Mouse (Mus musculus) gastrocnemius, postnatal 14 days (tissue): Measurements from ENCODE around the gene Rbms2. TPM values are rescaled to one million over a fixed set of nuclear protein-coding genes. Genes with fewer than 3 reads are reported as not detected.
"Not testable (repeated sequence)": the region's sequence is repeated elsewhere in the genome, so short reads cannot be mapped to it uniquely, and the experiment has no call there.

Source experiments
- DNase-seq: peaks from one replicate; pipeline ENCODE4 v3.0.0; 2021; ENCODE audit warnings: mixed read lengths
- intact Hi-C: fragments of 180-260 bp; cut with DNase I; formaldehyde crosslinking; loops from one replicate; pipeline ENCODE4 v1.15.1; 2025; ENCODE audit warnings: low total_unique reads
- long read RNA-seq, 2 experiments: library from polyadenylated mRNA; stranded (forward); transcript quantifications; one replicate each; pipeline ENCODE4 v2.0.0; 2021
- total RNA-seq, 2 experiments: library from RNA; stranded (reverse); gene quantifications; 2 replicates each; pipeline ENCODE4 v1.2.3; 2021

Gene Rbms2
- 10 to 100 TPM; 55.2 to 57.9 TPM for total RNA-seq
- long read RNA-seq, experiment 1, partial matches to known transcripts: 7 of 10 reads
- long read RNA-seq, experiment 1, other reads (novel, unspliced or antisense): 1 of 10 reads
- long read RNA-seq, experiment 2, partial matches to known transcripts: 5 of 8 reads
- long read RNA-seq, experiment 2, other reads (novel, unspliced or antisense): 1 of 8 reads

- DNase-seq: no peak
- intact Hi-C loops: no loop called here
Observed at GRCm38 (mm10) chr10:128179989-128180388, at the start of gene Rbms2. TSS of gene Rbms2 (minus strand) at chr10:128180297.

- intact Hi-C loops: no loop called here
Observed at GRCm38 (mm10) chr10:128228009-128228408, 47.9 kb upstream of the Rbms2 start.

DNA sequence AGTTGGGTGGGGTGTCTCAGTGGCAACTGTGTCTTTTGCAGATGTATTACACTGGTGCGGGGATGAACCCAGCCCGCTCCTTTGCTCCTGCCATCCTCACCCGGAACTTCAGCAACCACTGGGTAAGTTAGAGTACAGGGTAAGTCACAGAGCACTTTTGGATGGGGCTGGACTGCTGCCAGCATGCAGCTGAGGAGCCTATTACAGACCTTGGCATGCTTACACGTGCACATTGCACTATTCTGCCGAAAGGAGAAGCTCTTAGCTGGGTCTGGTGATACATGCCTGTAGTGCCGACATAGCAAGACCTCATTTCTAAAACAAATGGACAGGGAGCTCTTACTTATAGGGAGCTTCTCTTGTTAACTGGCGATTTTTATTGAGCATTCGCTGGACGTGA, 47.5 kb upstream of the Rbms2 start:
- DNase-seq: no peak

More at GRCm38 (mm10) chr10:128228009-128228408, 47.9 kb upstream of the Rbms2 start:
- DNase-seq: no peak

GRCm38 (mm10) chr10:128225538-128225937, 45.4 kb upstream of the Rbms2 start, which contains the start of gene Mip:
TSS of gene Mip (plus strand) at chr10:128225838.
- DNase-seq: no peak
- intact Hi-C loops: no loop called here

More for the DNA sequence above, 47.5 kb upstream of the Rbms2 start:
- intact Hi-C loops: no loop called here

- no peak for DNase-seq
- intact Hi-C loops: no loop called here
Observed at GRCm38 (mm10) chr10:128225064-128225463, 45.0 kb upstream of the Rbms2 start.

- DNase-seq: no peak
- intact Hi-C loops: no loop called here
Observed at GRCm38 (mm10) chr10:128221533-128222286, 41.6 kb upstream of the Rbms2 start.

DNA sequence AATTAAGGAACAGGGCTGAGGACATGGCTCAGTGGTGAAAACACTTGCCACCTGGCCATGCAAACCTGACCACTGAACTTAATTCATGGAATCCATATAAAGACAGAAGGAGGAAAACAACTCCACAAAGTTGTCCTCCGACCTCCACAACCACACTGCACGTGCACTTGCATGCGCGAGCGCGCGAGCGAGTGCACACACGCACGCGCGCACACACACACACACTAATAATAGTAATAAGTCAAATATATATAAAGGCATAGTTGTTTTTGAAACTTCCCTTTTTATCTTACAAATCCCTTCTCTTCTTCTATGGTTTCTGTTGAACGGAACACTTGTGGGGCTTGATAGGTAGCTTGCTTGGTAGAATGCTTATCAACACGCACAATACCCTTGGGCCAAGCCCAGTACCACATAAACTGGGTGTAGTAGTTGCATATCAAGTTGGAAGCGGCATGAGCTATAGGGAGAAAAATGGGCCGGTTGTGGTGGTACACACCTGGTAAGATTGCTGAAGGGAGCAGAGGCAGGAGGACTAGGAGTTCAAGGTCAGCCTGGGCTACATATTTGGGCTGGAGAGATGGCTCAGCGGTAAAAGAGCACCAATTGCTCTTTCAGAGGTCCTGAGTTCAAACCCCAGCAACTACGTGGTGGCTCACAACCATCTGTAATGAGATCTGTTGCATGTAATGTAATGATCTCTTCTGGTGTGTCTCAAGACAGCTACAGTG, 38.5 kb upstream of the Rbms2 start:
- DNase-seq: no peak
- intact Hi-C loops: no loop called here

- no peak for DNase-seq
- intact Hi-C loops: loop anchor here (5.0 kb wide), 1 partner anchor 67 kb away; no protein-coding TSS in a partner anchor
Observed at GRCm38 (mm10) chr10:128214981-128215380, 34.9 kb upstream of the Rbms2 start.

- DNase-seq: not testable (repeated sequence)
- intact Hi-C loops: loop anchor here (5.0 kb wide), 1 partner anchor 68 kb away; no protein-coding TSS in a partner anchor
Observed at GRCm38 (mm10) chr10:128214112-128214511, 34.0 kb upstream of the Rbms2 start.

DNA sequence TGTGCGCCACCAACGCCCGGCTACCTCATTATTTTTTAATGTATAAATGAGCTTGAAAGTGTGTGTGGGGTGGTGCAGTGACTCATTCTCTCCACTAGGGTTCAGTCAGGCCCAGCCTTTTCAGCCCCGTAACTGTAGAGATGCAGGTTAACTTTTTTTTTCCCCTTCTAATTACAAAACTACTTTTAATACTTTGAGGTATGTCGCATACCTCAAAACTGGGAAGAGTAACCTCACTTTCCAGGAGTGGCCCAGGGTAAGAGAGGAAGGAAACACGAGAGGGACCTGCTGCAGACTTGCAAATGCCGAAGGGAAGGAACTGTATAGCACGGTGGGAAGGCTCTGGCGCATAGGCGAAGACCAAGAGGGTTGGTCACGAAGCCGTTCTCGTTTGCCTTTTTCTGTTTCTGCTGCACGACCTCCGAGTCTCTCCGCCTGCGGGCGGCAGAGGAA, 32.8 kb upstream of the Rbms2 start:
- DNase-seq: peak; percentile 41

DNA sequence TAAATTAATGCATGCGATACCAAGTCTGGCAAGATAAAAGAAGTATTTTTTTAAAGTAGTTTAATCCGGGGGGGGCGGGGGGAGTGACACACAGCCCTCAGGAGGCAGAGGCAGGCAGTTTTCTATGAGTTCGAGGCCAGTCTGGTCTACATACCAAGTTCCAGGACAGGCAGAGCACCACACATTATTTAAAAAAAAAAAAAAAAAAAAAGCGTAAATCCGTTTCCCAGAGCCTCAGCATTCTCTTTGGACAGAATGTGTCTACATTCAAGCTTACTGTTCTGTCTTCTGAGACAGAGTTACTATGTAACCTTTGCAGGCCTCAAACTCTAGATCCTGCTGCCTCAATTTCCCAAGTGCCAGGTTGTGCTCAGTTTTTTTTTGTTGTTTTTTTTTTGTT, 32.1 kb upstream of the Rbms2 start:
- intact Hi-C loops: loop anchor here (5.0 kb wide), 1 partner anchor 70 kb away; no protein-coding TSS in a partner anchor
- no peak for DNase-seq

More for the DNA sequence above, 32.8 kb upstream of the Rbms2 start:
- intact Hi-C loops: loop anchor here (5.0 kb wide), 1 partner anchor 69 kb away; no protein-coding TSS in a partner anchor

DNA sequence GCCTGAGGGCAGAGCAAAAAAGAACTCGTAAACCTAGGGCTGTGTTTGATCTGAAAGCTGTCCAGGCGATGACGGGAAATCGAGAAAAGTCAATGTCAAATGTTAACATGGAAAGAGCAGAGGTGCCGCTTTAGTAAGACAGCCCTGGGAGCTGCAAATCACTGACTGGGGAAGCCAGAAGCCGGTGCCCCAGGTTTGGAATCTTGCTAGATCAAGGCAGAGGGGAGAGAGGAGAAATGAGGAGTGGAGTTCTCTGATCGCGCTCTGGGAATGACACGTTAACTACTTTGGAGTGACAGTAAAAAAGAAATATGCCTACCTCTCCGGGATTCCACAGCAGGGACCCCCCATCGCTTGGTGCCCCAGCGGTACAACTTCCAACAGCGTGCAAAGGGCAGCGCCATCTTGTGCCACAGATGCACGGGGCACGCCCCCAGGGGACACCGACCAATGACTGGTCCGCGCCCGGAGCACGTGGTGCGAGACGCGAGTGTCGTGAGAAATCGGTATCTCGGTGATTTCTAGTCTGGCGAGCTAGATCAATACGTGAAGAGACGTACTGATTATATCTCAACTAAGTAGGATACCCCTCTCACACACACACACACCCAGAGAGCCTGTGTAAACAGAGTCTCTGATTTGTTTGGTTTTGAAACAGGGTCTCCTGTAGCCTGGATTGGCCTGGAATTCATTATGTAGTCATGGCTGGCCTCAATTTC, 31.5 kb upstream of the Rbms2 start, which contains the start of gene Spryd4:
Gene Spryd4 (minus strand): TSS at position 418 of the 719 bp plus-strand sequence.
- intact Hi-C loops: loop anchor here (5.0 kb wide), 1 partner anchor 71 kb away; no protein-coding TSS in a partner anchor

GRCm38 (mm10) chr10:128210954-128211353, 30.9 kb upstream of the Rbms2 start:
- no peak for DNase-seq
- intact Hi-C loops: loop anchor here (5.0 kb wide), 1 partner anchor 71 kb away; no protein-coding TSS in a partner anchor

More for the DNA sequence above, 31.5 kb upstream of the Rbms2 start, which contains the start of gene Spryd4:
- DNase-seq: peak; percentile 94

GRCm38 (mm10) chr10:128210131-128210530, 30.0 kb upstream of the Rbms2 start:
- DNase-seq: no peak
- intact Hi-C loops: loop anchor here (5.0 kb wide), 1 partner anchor 72 kb away; no protein-coding TSS in a partner anchor

- no peak for DNase-seq
- intact Hi-C loops: loop anchor here (5.0 kb wide), 1 partner anchor 73 kb away; no protein-coding TSS in a partner anchor
Observed at GRCm38 (mm10) chr10:128209311-128210009, 29.4 kb upstream of the Rbms2 start.

- DNase-seq: no peak
- intact Hi-C loops: no loop called here
Observed at GRCm38 (mm10) chr10:128208326-128208725, 28.2 kb upstream of the Rbms2 start.

DNA sequence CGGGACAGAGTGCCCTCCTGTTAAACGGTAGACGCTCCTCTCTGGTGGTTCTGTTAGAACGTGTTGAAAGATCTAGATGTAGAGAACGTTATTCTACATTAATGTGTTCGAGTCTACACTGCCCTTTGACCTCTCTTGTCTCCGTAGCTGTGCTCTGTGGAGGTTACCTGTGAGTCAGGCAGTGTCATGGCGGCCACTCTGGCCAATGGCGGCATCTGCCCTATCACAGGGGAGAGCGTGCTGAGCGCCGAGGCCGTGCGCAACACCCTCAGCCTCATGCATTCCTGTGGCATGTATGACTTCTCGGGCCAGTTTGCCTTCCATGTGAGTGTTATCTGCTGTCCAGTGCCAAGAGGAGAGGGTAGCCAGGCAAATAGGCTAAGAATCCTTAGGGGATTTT, 24.8 kb upstream of the Rbms2 start:
- intact Hi-C loops: no loop called here
- DNase-seq: no peak

- intact Hi-C loops: no loop called here
- no peak for DNase-seq
Observed at GRCm38 (mm10) chr10:128201856-128202255, 21.8 kb upstream of the Rbms2 start.
